Mouse (Mus musculus): ENCODE results near the gene Rfx8. TPM values are rescaled to one million over a fixed set of nuclear protein-coding genes. Genes with fewer than 3 reads are reported as not detected.

Gene Rfx8
- polyA plus RNA-seq, 1 experiment = 0.14 TPM

DNA sequence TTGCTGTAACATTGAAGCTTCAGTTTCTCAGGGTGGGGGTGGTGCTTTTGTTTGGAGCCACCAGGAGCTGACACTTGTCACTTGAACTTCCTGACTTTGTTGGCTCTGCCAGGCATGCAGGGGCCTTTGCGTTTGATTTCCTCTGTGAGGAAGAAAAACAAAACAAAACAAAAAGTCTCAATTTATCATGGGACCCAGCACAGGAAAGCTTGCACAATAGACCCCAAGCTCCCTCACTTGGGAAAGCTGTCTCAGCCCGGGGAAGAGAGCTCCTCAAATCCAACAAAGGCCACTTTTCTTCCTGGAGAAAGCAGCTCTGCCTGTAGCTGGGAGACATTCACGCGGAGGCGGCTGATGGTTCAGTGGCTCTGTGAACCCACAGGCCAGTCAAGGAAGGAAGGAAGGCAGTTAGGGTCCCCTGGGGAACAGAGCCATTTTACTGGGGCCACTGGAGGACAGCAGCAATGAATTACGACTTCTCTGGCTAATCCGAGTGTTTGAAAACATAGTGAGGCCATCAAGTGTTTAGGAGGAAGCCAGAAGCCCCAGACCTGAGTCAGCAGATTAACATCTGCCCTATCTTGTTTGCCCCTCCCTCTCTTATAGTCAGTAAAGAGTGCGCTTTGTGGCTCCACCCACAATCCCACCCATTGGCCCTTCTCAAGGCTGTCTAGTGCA, 15.3 kb upstream of the Rfx8 start:
- peaks cover 13% of the 10 kb centered on the region for H3K4me1 ChIP-seq (ENCODE audit: control insufficient read depth, insufficient read depth, low read length)
- WGBS = 10% methylated on average over 8 of the region's 8 CpGs
- no peak for TF ChIP-seq CTCF (IDR thresholded peaks at IDR 0.05; ENCODE audit: insufficient read depth, low read length)
- no peak for TF ChIP-seq POLR2A (IDR thresholded peaks at IDR 0.05; ENCODE audit: borderline replicate concordance, extremely low read depth, low read depth, low read length)
- no peak for DNase-seq
- no peak overlapping the region for H3K4me3 ChIP-seq (replicated peaks; ENCODE audit: extremely low read depth, low read depth, low read length)

DNA sequence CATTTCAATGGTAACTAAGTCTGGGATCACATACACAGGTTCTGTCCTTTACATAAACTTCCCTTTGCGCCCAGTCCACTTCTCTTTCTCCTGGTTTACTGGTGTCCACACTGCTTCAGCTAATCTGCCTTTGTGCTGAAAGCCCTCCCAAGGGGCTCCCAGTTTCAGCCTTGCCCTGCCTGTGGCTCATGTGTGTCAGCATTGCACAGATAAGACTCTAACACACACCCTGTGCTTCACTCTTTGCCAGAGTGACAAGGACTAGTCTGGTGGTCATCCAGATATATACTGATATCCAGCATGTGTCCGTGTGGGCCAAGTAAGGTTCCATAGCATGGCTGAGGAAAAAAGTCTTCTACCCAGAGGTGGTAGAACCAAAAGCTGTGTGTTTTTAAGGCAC, 14.7 kb upstream of the Rfx8 start:
- no peak for DNase-seq
- Histone ChIP-seq H3K4me1 (ENCODE audit: control insufficient read depth, insufficient read depth, low read length) (peaks cover 12% of the 10 kb centered on the region), H3K4me3 (replicated peaks; ENCODE audit: extremely low read depth, low read depth, low read length) (no peak overlapping the region)
- TF ChIP-seq CTCF (IDR thresholded peaks at IDR 0.05; ENCODE audit: insufficient read depth, low read length) = no peak
- no peak for TF ChIP-seq POLR2A (IDR thresholded peaks at IDR 0.05; ENCODE audit: borderline replicate concordance, extremely low read depth, low read depth, low read length)
- 30% methylated on average over 2 of the region's 2 CpGs for WGBS

- DNase-seq = no peak
- Histone ChIP-seq H3K4me1 (ENCODE audit: control insufficient read depth, insufficient read depth, low read length) (peaks cover 12% of the 10 kb centered on the region), H3K4me3 (replicated peaks; ENCODE audit: extremely low read depth, low read depth, low read length) (no peak overlapping the region)
- TF ChIP-seq CTCF (IDR thresholded peaks at IDR 0.05; ENCODE audit: insufficient read depth, low read length) (no peak), POLR2A (IDR thresholded peaks at IDR 0.05; ENCODE audit: borderline replicate concordance, extremely low read depth, low read depth, low read length) (no peak)
- WGBS = 52% methylated on average over 6 of the region's 6 CpGs
These were observed 14.1 kb upstream of the Rfx8 start for GRCm38 (mm10) chr1:39734881-39735280.

DNA sequence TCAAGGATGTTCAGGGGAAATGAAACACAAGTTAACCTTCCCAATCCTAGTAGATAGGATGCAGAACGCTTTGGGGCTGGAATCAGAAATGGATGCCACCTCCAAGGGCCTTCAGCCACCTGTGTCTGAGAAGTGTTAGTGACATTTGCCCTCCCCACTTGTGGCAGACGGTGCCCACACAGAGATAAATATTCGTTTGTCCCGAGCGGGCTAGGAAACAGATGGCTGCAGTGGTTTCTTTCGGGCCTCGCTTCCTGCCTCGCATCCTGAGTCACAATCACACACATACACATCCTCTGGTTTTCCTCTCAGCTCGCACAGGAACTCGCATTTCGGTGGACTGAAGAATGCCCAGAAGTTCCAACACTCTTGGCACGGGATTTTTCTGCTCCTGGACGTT, 13.5 kb upstream of the Rfx8 start:
- TF ChIP-seq CTCF (IDR thresholded peaks at IDR 0.05; ENCODE audit: insufficient read depth, low read length) = no peak
- no peak for TF ChIP-seq POLR2A (IDR thresholded peaks at IDR 0.05; ENCODE audit: borderline replicate concordance, extremely low read depth, low read depth, low read length)
- peaks cover 12% of the 10 kb centered on the region for H3K4me1 ChIP-seq (ENCODE audit: control insufficient read depth, insufficient read depth, low read length)
- no peak for DNase-seq
- H3K4me3 ChIP-seq (replicated peaks; ENCODE audit: extremely low read depth, low read depth, low read length) = no peak overlapping the region
- WGBS = 49% methylated on average over 13 of the region's 13 CpGs

- 57% methylated on average over 10 of the region's 10 CpGs for WGBS
- no peak overlapping the region for H3K4me3 ChIP-seq (replicated peaks; ENCODE audit: extremely low read depth, low read depth, low read length)
- peaks cover 12% of the 10 kb centered on the region for H3K4me1 ChIP-seq (ENCODE audit: control insufficient read depth, insufficient read depth, low read length)
- TF ChIP-seq CTCF (IDR thresholded peaks at IDR 0.05; ENCODE audit: insufficient read depth, low read length) = no peak
- TF ChIP-seq POLR2A (IDR thresholded peaks at IDR 0.05; ENCODE audit: borderline replicate concordance, extremely low read depth, low read depth, low read length) = no peak
- DNase-seq = no peak
These were observed 13.1 kb upstream of the Rfx8 start for GRCm38 (mm10) chr1:39733876-39734275.

GRCm38 (mm10) chr1:39732081-39732480, 11.3 kb upstream of the Rfx8 start:
- 60% methylated on average over 10 of the region's 10 CpGs for WGBS
- no peak for TF ChIP-seq POLR2A (IDR thresholded peaks at IDR 0.05; ENCODE audit: borderline replicate concordance, extremely low read depth, low read depth, low read length)
- no peak for TF ChIP-seq CTCF (IDR thresholded peaks at IDR 0.05; ENCODE audit: insufficient read depth, low read length)
- Histone ChIP-seq H3K4me3 (replicated peaks; ENCODE audit: extremely low read depth, low read depth, low read length) (no peak overlapping the region), H3K4me1 (ENCODE audit: control insufficient read depth, insufficient read depth, low read length) (peaks cover 12% of the 10 kb centered on the region)
- no peak for DNase-seq

GRCm38 (mm10) chr1:39731543-39731942, 10.7 kb upstream of the Rfx8 start:
- DNase-seq = no peak
- H3K4me1 ChIP-seq (ENCODE audit: control insufficient read depth, insufficient read depth, low read length) = peaks cover 12% of the 10 kb centered on the region
- TF ChIP-seq CTCF (IDR thresholded peaks at IDR 0.05; ENCODE audit: insufficient read depth, low read length) = no peak
- TF ChIP-seq POLR2A (IDR thresholded peaks at IDR 0.05; ENCODE audit: borderline replicate concordance, extremely low read depth, low read depth, low read length) = no peak
- 18% methylated on average over 9 of the region's 9 CpGs for WGBS
- H3K4me3 ChIP-seq (replicated peaks; ENCODE audit: extremely low read depth, low read depth, low read length) = no peak overlapping the region

DNA sequence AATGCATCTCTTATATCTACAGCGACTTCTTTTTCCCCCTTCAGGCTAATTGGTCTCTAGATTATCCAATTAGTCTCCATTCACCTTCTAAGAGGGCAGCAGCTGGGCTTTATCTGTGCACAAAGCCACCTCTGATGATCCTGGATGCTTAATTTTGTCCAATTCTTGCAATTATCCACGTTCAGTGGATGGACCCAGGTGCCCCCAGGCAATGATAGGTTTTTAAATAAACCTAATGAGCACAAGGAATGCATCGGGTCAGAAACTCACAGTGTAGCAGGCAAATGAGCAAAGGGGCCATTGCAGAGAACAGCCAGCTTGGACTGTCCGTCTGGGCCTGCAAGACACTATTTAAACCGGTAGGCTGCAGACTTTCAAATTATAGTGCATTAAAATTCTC, 10.1 kb upstream of the Rfx8 start:
- no peak overlapping the region for H3K4me3 ChIP-seq (replicated peaks; ENCODE audit: extremely low read depth, low read depth, low read length)
- TF ChIP-seq CTCF (IDR thresholded peaks at IDR 0.05; ENCODE audit: insufficient read depth, low read length) (no peak), POLR2A (IDR thresholded peaks at IDR 0.05; ENCODE audit: borderline replicate concordance, extremely low read depth, low read depth, low read length) (no peak)
- 80% methylated on average over 5 of the region's 5 CpGs for WGBS
- DNase-seq = no peak
- peaks cover 12% of the 10 kb centered on the region for H3K4me1 ChIP-seq (ENCODE audit: control insufficient read depth, insufficient read depth, low read length)

GRCm38 (mm10) chr1:39729919-39730318, 9.1 kb upstream of the Rfx8 start:
- 80% methylated on average over 6 of the region's 6 CpGs for WGBS
- no peak for DNase-seq
- no peak overlapping the region for H3K4me3 ChIP-seq (replicated peaks; ENCODE audit: extremely low read depth, low read depth, low read length)
- no peak for TF ChIP-seq POLR2A (IDR thresholded peaks at IDR 0.05; ENCODE audit: borderline replicate concordance, extremely low read depth, low read depth, low read length)
- no peak for TF ChIP-seq CTCF (IDR thresholded peaks at IDR 0.05; ENCODE audit: insufficient read depth, low read length)
- peaks cover 8% of the 10 kb centered on the region for H3K4me1 ChIP-seq (ENCODE audit: control insufficient read depth, insufficient read depth, low read length)

DNA sequence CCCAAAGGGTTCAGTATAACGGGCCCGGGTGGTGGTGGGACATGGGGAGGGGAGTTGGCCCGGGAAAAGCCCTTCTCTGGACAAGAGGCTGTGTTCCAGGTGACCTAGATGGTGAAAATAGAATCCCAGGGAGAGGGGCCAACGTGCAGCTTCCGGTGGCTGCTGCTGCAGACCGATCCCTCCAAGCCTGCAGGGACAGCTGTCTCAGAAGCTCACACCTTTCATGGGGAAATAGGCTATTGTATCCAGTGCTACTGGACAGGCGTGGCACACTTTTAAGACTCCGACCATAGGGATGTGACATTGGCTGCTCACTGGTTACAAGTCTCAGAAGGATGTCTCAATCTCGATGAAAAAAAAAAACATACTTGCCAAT, 542 bp upstream of the Rfx8 start:
- WGBS = 16% methylated on average over 9 of the region's 9 CpGs
- no peak for DNase-seq
- H3K4me3 ChIP-seq (replicated peaks; ENCODE audit: extremely low read depth, low read depth, low read length) = no peak overlapping the region
- TF ChIP-seq POLR2A (IDR thresholded peaks at IDR 0.05; ENCODE audit: borderline replicate concordance, extremely low read depth, low read depth, low read length) = no peak
- no peak for TF ChIP-seq CTCF (IDR thresholded peaks at IDR 0.05; ENCODE audit: insufficient read depth, low read length)
- H3K4me1 ChIP-seq (ENCODE audit: control insufficient read depth, insufficient read depth, low read length) = peaks cover 2% of the 10 kb centered on the region; the same call in 1 of the 2 replicates
